Mouse (Mus musculus) erythroid progenitor cell, adult 5-6 weeks (primary cell): Measurements from ENCODE around the gene Aldh1a1. TPM values are rescaled to one million over a fixed set of nuclear protein-coding genes. Genes with fewer than 3 reads are reported as not detected.
"Not testable (repeated sequence)": the region's sequence is repeated elsewhere in the genome, so short reads cannot be mapped to it uniquely, and the experiment has no call there.

Experiments used
- ATAC-seq: replicated peaks from 2 replicates; pipeline ENCODE4 v1.8.0; 2016; ENCODE audit warnings: moderate number of reproducible peaks, mild to moderate bottlenecking, moderate TSS enrichment, inconsistent platforms; ENCODE audit not compliant: poor library complexity, low FRiP score, severe bottlenecking
- total RNA-seq, 2 experiments: library from RNA; stranded (forward) in 1 of 2; stranded (reverse) in 1 of 2; fragments of 150-400 nt in 1 of 2; fragments of 186-747, 209-891 nt in 1 of 2; gene quantifications; 2 replicates each; pipeline versions ENCODE4 v1.2.3 to v1.2.4; 2015 to 2017; ENCODE audit warnings: low replicate concordance in 2 of 2

Gene Aldh1a1
- total RNA-seq, 2 experiments from 2014 or later, result 31.9 to 117 TPM

DNA sequence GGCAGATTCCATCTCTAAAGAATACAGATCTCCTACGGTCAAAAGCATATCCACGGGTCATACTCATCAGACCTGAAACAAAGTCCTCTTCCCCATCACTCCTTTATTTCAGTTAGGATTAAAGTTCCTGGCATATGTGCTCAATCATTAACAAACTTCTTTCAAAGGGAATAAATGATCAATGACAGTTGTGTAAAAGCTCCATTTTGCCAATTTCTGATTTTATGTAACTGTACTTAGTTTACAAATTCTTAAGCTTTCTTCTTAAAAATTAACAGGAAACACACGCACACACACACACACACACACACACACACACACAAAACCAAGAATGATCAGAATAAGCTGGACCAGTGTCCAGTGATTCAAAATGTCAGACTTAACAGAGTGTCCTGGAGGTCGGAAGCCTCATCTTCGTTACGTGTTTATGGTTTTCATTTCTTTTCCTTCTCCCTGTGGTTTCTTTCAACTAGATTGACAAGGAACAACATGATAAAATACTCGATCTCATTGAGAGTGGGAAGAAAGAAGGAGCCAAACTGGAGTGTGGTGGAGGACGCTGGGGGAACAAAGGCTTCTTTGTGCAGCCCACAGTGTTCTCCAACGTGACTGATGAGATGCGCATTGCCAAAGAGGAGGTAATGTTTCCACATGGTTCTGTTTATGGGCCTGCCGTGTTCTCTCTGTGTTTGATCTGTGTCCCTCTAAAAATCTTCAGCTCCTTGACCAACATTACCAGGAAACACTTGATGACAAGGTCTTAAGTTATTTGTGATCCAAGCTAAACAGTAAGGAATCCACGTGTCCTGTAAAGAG is 141.6 kb downstream of the Aldh1a1 start:
- no peak for ATAC-seq

DNA sequence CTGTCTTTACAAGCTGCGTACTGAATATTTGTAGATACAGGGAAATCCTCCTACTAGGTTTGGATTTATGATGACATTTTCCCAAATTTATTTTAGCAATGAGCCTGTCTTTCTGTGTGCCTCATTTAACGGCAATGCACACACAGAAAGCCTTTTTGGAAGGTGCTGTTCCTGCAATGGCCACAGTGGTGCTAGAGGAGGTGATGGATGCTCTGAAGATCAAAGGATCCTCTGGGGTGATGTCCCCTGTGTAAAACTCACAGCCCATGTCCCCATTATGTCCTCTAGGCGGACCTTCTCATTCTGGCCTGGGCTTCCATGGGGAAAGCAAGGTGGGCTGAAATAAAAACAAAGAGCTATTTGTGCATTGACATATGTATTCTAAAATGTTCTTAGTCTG is 151.8 kb downstream of the Aldh1a1 start:
- no peak for ATAC-seq

DNA sequence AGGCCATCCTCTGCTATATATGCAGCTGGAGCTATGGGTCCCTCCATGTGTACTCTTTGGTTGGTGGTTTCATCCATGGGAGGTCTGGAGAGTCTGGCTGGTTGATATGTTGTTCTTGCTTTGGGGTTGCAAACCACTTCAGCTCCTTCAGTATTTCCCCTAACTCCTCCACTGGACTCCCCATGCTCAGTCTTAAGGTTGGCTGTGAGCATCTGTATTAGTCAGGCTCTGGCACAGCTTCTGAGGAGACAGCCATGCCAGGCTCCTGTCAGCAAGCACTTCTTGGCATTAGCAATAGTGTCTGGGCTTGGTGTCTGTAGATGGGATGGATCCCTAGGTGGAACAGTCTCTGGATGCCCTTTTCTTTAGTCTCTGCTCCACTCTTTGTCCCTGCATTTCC is 155.0 kb downstream of the Aldh1a1 start:
- not testable (repeated sequence) for ATAC-seq

DNA sequence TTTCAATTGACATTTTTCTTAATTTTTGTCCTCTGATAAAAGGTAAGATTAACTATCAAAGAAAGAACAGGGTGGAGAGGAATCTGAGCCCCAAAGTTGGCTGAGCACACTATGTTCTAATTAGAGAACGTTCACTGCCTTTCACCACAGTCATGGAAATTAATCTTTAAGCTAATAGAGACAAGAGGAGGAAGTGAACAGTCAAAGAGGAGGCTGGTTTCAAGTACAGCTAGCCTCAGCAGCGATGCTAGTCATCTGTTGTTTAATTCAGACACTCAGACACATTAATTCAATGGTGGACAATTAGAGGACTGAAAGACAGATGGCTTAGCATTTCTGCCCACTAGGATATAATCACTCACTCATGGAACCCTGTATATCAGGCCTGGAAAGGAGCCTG is 157.5 kb downstream of the Aldh1a1 start:
- no peak for ATAC-seq

DNA sequence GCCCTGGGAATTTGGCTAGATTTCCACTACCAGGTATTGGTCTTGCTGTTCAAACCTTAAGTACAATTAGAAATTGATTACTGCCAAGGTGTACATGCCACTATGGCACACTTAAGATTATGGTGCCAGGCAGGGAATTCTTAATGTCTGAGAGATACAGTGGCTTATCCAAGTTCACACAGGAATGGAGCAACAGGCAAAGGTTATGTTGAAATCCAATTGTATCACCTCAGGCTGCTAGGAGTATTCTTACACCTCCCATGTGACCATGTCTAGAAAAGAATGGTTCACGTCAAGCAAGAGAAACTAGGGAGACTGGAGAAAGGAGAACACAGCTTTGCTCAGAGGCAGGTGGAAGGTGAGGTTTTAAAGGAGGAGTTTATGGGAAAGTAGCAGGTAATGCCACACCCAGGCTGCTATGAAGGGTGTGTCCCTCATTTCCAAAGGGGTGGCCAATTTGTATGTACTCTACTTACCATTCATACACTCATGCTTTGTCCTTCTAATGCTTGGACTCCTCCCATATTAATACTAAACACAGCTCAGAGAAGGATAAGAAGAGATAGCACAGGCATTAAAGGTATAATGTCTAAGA is 160.7 kb downstream of the Aldh1a1 start:
- ATAC-seq, result no peak

DNA sequence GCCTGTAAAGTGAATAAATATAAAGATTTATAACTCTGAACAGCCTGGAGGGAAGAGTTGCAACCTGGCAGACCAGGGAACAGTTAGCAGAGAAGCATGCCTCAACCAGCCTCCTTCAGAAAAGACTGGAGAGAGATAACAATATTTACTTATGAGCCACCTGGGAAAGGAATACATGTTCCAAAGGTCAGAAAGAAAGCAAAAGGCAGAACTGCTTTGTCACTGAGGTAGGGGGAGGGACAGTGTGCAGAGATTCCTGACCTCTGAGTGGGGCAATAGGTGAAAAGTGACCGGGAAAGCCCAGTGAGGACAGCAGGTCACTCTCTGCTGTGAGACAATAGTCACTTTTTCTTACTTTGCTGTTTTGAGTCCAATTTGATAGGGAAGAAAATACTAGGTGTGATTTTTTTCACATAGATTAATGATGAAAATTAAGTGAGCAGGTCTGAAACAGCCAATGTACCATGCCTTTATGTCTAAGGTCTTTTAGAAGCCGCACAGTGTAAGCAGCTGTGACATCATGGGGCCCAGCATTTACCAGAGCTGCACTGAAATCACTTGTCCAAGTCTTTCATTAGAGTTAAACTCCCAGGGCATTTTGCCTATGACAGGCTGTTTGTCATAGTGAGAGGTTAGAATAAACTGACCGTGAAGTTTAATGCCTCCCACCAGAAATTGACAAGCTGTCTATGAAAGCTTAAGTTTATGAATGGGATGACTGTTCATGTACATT is 161.8 kb downstream of the Aldh1a1 start:
- ATAC-seq, result no peak

DNA sequence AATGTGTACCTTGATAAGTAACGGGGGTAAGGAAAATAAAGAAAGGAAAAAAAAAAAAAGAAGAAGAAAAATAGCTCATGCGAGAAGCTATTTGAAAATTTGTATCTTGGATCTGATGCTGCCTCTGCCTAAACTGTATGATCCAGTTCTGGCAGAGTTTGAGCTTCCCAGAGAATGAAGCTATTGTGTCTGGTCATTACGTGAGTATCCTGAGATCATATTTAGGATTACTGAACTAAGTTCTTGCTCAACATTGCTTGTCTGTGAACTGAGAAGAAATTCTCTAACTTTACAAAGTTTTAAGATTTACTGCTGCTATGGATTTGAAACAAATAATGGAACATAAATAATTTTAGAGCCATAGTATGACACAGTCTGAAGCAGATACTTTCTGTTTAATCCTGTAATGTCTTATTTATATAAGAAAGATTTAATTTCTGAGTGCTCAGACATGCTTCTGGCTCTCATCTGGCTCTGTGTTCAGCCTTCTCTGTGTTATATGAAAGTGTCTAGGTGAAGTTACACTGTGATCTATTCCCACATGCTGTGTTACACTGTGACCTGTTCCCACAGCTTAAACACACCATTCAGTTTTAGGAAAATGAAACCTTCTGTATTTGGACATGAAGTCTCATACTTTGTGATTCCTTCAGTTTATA is 185.3 kb downstream of the Aldh1a1 start:
- no peak for ATAC-seq

Other genes starting within 250 kb of the Aldh1a1 start
- 319 and 341 TPM in 2 replicates for gene Anxa1, start 101.8 kb upstream of the Aldh1a1 start, total RNA-seq (2015; ENCODE audit: low replicate concordance)
- gene Anxa1, start 101.8 kb upstream of the Aldh1a1 start, total RNA-seq (2017; ENCODE audit: low replicate concordance), result 220 and 298 TPM in 2 replicates
- 8.3 and 12.6 TPM in 2 replicates for gene Aldh1a7, start 234.8 kb downstream of the Aldh1a1 start, total RNA-seq (2015; ENCODE audit: low replicate concordance)
- gene Aldh1a7, start 234.8 kb downstream of the Aldh1a1 start, total RNA-seq (2017; ENCODE audit: low replicate concordance), result 5.0 and 9.1 TPM in 2 replicates